Mouse (Mus musculus): ENCODE data around the gene Upb1.

GRCm38 (mm10) chr10:75446501-75447083 is 45.7 kb downstream of the Upb1 start:
- TF ChIP-seq HCFC1 (IDR thresholded peaks at IDR 0.05; ENCODE audit: borderline replicate concordance, insufficient read depth, low read length) (no peak), ZC3H11A (IDR thresholded peaks at IDR 0.05; ENCODE audit: borderline replicate concordance, low read depth, low read length) (no peak), ZNF384 (IDR thresholded peaks at IDR 0.05; ENCODE audit: low read depth, low read length) (no peak)

All from ES-E14 (cell line).